Mouse (Mus musculus): ENCODE measurements around the gene Lama2. TPM values are rescaled to one million over a fixed set of nuclear protein-coding genes. Genes with fewer than 3 reads are reported as not detected.
"Not testable (repeated sequence)": the region's sequence is repeated elsewhere in the genome, so short reads cannot be mapped to it uniquely, and the experiment has no call there.

Lama2 gene
- polyA plus RNA-seq, 1 experiment from 2014 or later, result 3.5 TPM

- Histone ChIP-seq H3K4me2 (ENCODE audit: low read length) (no peak overlapping the region), H3K9ac (replicated peaks; ENCODE audit: low read depth, low read length) (no peak overlapping the region), H3K36me3 (ENCODE audit: control insufficient read depth, insufficient read depth) (no peaks in the 10 kb centered on the region), H3K9me3 (ENCODE audit: control insufficient read depth, low read length) (no peaks in the 10 kb centered on the region), H3K27ac (ENCODE audit: low read length) (no peak overlapping the region), H3K4me3 (replicated peaks; ENCODE audit: low read length) (no peak overlapping the region), H3K27me3 (replicated peaks; ENCODE audit: control insufficient read depth, insufficient read depth, low read length) (no peaks in the 10 kb centered on the region), H3K4me1 (replicated peaks; ENCODE audit: control insufficient read depth, insufficient read depth, low read length) (no peaks in the 10 kb centered on the region)
- 80% methylated on average over 2 of the region's 2 CpGs for WGBS
- ATAC-seq, result no peak
Measured at GRCm38 (mm10) chr10:26948331-26948730, 671.2 kb downstream of the Lama2 start.

- Histone ChIP-seq H3K36me3 (ENCODE audit: control insufficient read depth, insufficient read depth) (no peaks in the 10 kb centered on the region), H3K4me3 (replicated peaks; ENCODE audit: low read length) (no peak overlapping the region), H3K9ac (replicated peaks; ENCODE audit: low read depth, low read length) (no peak overlapping the region), H3K27ac (ENCODE audit: low read length) (no peak overlapping the region), H3K27me3 (replicated peaks; ENCODE audit: control insufficient read depth, insufficient read depth, low read length) (no peaks in the 10 kb centered on the region), H3K9me3 (ENCODE audit: control insufficient read depth, low read length) (no peaks in the 10 kb centered on the region), H3K4me1 (replicated peaks; ENCODE audit: control insufficient read depth, insufficient read depth, low read length) (no peaks in the 10 kb centered on the region), H3K4me2 (ENCODE audit: low read length) (no peak overlapping the region)
- no peak for ATAC-seq
- WGBS, result 61% methylated on average over 1 of the region's 1 CpGs
Measured at GRCm38 (mm10) chr10:26939549-26939948, 680.0 kb downstream of the Lama2 start.

GRCm38 (mm10) chr10:26938464-26938863, 681.1 kb downstream of the Lama2 start:
- not testable (repeated sequence) for H3K27ac ChIP-seq (ENCODE audit: low read length); H3K36me3 ChIP-seq (ENCODE audit: control insufficient read depth, insufficient read depth); H3K4me3 ChIP-seq (replicated peaks; ENCODE audit: low read length); H3K4me2 ChIP-seq (ENCODE audit: low read length); H3K9me3 ChIP-seq (ENCODE audit: control insufficient read depth, low read length); ATAC-seq; H3K4me1 ChIP-seq (replicated peaks; ENCODE audit: control insufficient read depth, insufficient read depth, low read length); H3K27me3 ChIP-seq (replicated peaks; ENCODE audit: control insufficient read depth, insufficient read depth, low read length); H3K9ac ChIP-seq (replicated peaks; ENCODE audit: low read depth, low read length)
- WGBS, result 85% methylated on average over 4 of the region's 4 CpGs

GRCm38 (mm10) chr10:26936056-26936455, 683.5 kb downstream of the Lama2 start:
- H3K4me1 ChIP-seq (replicated peaks; ENCODE audit: control insufficient read depth, insufficient read depth, low read length); H3K27ac ChIP-seq (ENCODE audit: low read length); H3K4me2 ChIP-seq (ENCODE audit: low read length); H3K9me3 ChIP-seq (ENCODE audit: control insufficient read depth, low read length); ATAC-seq; H3K27me3 ChIP-seq (replicated peaks; ENCODE audit: control insufficient read depth, insufficient read depth, low read length); H3K36me3 ChIP-seq (ENCODE audit: control insufficient read depth, insufficient read depth); H3K4me3 ChIP-seq (replicated peaks; ENCODE audit: low read length); H3K9ac ChIP-seq (replicated peaks; ENCODE audit: low read depth, low read length): not testable (repeated sequence)
- WGBS, result 79% methylated on average over 6 of the region's 6 CpGs
